Mouse (Mus musculus): ENCODE measurements around the gene Gpatch3. TPM values are rescaled to one million over a fixed set of nuclear protein-coding genes. Genes with fewer than 3 reads are reported as not detected.
A peak's percentile ranks its signal among the peaks of the same experiment; 100 is the strongest.

Gpatch3 gene
- 6.3 and 7.6 TPM in 2 replicates for polyA plus RNA-seq (2012; rRNA removed)

DNA sequence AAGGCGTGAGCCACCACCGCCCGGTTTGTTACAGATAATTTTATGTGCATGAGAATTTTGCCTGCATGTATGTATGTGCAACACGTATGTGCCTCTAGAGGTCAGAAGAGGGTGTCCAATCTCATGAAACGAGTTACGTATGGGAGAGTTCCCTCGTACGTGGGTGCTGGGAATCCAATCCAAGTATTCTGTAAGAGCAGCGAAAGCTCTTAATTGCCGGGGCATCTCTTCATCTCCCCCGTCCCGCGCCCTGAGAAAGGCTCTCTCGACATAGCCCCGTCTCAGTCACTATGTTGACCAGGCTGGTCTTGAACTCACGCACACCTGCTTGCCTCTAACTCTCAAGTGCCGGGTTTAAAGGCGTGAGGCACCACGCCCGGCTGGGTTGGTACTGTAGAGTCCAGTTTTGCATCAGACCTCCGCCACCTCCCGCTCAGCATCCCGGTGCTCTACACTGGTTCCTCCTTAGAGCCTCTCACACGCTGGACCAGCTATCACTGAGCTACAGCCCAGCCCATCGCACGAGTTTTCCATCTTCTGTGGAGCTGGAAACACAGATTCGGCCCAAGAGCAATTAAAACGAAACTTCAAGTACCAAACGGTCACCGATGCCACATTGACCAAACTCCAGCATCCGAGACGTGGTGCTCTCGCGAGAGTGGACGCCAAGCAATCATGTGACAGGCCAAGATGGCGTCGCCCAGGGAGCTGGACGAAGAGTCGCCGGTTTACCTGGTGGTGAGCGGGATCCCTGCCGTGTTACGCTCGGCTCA lies at the start of gene Gpatch3:
Gpatch3 (plus strand) TSS at position 676 of the 773 bp plus-strand sequence.
- no peak for TF ChIP-seq CTCF (IDR thresholded peaks at IDR 0.05; ENCODE audit: extremely low read depth, insufficient read depth, low read length)
- TF ChIP-seq POLR2A (IDR thresholded peaks at IDR 0.05; ENCODE audit: extremely low read depth, insufficient read depth, low read length) = peak; percentile 95
- H3K4me1 ChIP-seq (ENCODE audit: control insufficient read depth, insufficient read depth, low read length) = no peaks in the 10 kb centered on the region
- peak within 1 kb of the TSS; percentile 82 for H3K4me3 ChIP-seq (ENCODE audit: insufficient read depth, low read length)
- H3K27ac ChIP-seq (ENCODE audit: insufficient read depth, low read length) = no peak within 1 kb of the TSS

DNA sequence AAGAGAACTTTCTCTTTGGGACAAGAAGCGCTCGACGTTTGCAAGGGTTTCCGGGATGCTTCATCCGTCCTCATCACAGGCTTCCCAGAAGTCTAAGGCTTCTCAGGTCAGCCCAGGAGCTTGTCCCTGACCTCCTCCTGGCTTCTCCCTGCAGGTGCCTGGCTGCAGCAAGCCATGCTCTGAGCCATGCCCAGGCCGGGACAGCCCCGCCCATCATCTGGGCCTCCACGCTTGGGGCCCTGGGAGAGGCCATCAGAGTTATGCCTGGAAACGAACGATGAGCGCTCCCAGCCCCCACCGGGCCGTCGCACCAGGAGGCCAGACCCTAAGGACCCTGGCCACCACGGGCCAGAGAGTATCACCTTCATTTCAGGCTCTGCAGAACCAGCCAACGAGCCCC lies 46.8 kb upstream of the Gpatch3 start:
- H3K4me1 ChIP-seq (ENCODE audit: control insufficient read depth, insufficient read depth, low read length) = no peaks in the 10 kb centered on the region
- H3K4me3 ChIP-seq (ENCODE audit: insufficient read depth, low read length) = no peak overlapping the region
- H3K27ac ChIP-seq (ENCODE audit: insufficient read depth, low read length) = no peak overlapping the region
- no peak for TF ChIP-seq CTCF (IDR thresholded peaks at IDR 0.05; ENCODE audit: extremely low read depth, insufficient read depth, low read length)
- TF ChIP-seq POLR2A (IDR thresholded peaks at IDR 0.05; ENCODE audit: extremely low read depth, insufficient read depth, low read length) = no peak

DNA sequence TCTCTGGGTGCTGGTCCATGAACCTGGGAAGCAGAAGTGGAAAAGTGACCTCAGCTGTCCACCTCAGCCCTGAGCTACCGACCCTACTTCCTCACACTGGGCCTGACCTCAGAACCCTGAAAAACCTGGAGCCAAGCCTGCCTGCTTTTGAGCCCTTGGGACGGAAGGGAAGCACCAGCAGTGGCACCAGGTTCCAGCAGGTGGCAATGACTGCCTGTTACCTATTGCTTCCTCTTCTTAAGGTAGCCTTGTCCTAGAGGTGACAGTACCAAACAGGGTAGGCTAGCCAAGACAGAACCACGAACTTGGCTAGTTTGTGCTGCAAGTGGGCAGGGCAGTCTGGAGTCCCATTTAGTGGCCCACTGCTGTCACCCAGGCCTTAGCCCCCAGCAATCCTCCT lies 41.8 kb upstream of the Gpatch3 start:
- H3K27ac ChIP-seq (ENCODE audit: insufficient read depth, low read length) = no peak overlapping the region
- no peak overlapping the region for H3K4me3 ChIP-seq (ENCODE audit: insufficient read depth, low read length)
- TF ChIP-seq CTCF (IDR thresholded peaks at IDR 0.05; ENCODE audit: extremely low read depth, insufficient read depth, low read length) (no peak), POLR2A (IDR thresholded peaks at IDR 0.05; ENCODE audit: extremely low read depth, insufficient read depth, low read length) (no peak)
- H3K4me1 ChIP-seq (ENCODE audit: control insufficient read depth, insufficient read depth, low read length) = no peaks in the 10 kb centered on the region

DNA sequence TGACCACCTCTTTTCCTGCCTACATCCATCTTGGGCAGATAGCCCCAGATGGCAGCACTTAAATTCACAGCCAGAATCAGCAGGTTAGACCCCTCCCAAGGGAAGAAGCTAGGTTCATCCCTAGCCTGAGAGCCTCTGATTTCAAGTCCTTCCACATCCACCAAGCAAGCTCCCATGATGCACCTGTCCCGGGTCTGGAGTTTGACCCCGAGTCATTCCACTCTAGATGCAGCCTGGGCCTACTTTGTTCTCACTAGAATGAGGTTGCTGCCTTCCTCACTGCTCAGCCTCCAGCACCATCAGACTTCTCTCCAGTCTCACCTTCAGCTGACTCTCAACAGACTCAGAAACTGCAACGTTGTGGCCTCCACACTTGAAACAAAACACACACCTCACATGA lies 38.5 kb upstream of the Gpatch3 start:
- Histone ChIP-seq H3K4me1 (ENCODE audit: control insufficient read depth, insufficient read depth, low read length) (no peaks in the 10 kb centered on the region), H3K27ac (ENCODE audit: insufficient read depth, low read length) (no peak overlapping the region), H3K4me3 (ENCODE audit: insufficient read depth, low read length) (no peak overlapping the region)
- TF ChIP-seq CTCF (IDR thresholded peaks at IDR 0.05; ENCODE audit: extremely low read depth, insufficient read depth, low read length) = no peak
- no peak for TF ChIP-seq POLR2A (IDR thresholded peaks at IDR 0.05; ENCODE audit: extremely low read depth, insufficient read depth, low read length)

DNA sequence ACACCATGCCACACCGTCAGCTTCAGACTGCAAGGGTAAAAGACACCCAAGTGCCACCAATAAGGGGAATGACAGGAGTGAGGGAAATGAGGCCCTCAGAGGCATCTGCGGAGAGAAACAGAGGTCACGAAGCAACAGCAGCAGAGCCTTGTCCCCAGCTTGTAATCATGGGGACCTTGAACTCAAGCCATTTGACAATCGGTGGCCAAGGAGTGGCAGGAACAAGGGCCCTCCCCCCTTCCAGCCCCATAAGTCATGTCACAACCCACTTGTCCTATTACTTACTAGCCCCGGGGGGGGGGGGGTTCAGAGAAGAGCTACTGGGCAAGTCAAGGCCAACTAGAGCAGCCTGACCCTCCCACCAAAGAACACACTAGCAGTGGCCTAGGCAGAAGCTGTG lies 37.9 kb upstream of the Gpatch3 start:
- H3K27ac ChIP-seq (ENCODE audit: insufficient read depth, low read length) = no peak overlapping the region
- H3K4me3 ChIP-seq (ENCODE audit: insufficient read depth, low read length) = no peak overlapping the region
- no peaks in the 10 kb centered on the region for H3K4me1 ChIP-seq (ENCODE audit: control insufficient read depth, insufficient read depth, low read length)
- TF ChIP-seq CTCF (IDR thresholded peaks at IDR 0.05; ENCODE audit: extremely low read depth, insufficient read depth, low read length) (no peak), POLR2A (IDR thresholded peaks at IDR 0.05; ENCODE audit: extremely low read depth, insufficient read depth, low read length) (no peak)

DNA sequence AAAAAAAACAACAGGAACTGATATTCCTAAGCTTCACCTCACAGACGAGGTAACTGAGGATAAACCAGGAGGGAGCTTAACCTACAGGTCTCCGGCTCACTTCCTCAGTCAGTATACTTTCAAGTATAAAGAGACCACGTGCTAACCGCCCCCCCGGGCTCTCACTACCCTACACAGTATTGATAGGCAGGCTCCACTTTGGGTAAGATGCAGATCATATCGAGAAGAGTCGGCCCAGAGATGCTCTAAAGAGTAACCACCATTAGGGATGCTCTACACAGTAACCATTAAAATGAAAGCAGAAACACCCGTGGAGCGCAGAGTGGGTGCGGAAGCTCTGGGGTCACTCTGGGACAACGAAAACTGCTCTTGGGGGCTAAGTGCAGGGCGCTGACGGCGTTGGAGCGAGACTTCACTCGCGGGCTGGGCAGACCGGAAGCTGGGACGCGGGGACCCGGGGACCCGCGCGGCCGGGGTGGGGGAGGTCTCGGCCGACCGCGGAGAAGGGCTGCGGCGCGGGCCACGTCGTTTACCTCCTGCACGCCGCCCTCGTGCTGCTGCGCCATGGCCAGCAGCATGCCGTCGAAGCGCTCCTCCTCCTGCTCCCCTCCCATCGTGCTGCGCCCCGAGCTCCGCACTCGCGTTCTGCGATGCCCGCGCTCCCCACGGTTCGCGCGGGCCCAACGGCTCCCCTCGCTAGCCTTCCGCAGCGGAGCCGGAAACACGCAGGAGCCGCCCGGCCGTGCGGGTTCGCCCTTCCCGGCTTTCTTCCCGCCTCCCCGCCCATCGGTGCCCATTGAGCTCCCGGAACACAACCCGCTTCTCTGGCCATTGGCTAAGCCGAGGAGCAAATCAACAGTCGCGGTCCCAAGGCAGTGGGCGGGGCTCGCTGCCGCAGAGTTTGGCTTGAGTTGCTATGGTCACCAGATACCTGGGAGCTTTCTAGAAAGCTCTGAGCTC lies 29.0 kb upstream of the Gpatch3 start, which contains the start of gene Nudc:
Nudc (minus strand) TSS at position 725 of the 960 bp plus-strand sequence.
- no peak within 1 kb of the TSS for H3K27ac ChIP-seq (ENCODE audit: insufficient read depth, low read length)
- H3K4me1 ChIP-seq (ENCODE audit: control insufficient read depth, insufficient read depth, low read length) = peaks cover 3% of the 10 kb centered on the region; the same call in 1 of the 2 replicates
- TF ChIP-seq CTCF (IDR thresholded peaks at IDR 0.05; ENCODE audit: extremely low read depth, insufficient read depth, low read length) (no peak), POLR2A (IDR thresholded peaks at IDR 0.05; ENCODE audit: extremely low read depth, insufficient read depth, low read length) (peak; percentile 78)
- peak within 1 kb of the TSS; percentile 82 for H3K4me3 ChIP-seq (ENCODE audit: insufficient read depth, low read length)

DNA sequence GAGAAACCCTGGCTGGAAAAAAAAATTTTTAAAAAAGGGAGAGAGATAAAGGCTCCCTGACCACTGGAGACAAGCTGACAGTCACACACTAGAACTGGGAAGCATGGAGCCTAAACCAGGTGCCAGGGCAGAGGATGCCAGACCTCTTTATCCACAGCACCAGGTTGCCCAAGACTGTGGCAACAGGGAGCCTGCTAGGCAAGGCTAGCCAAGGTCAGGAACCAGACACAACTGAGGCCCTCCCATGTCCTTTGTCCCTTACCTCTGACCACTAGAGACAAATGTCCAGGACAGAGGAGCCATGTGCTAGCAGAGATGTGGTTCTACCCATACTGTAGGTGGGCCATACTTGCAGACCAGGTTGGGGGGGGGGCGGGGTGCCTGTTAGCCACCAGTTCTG lies 22.5 kb upstream of the Gpatch3 start:
- TF ChIP-seq CTCF (IDR thresholded peaks at IDR 0.05; ENCODE audit: extremely low read depth, insufficient read depth, low read length) = no peak
- TF ChIP-seq POLR2A (IDR thresholded peaks at IDR 0.05; ENCODE audit: extremely low read depth, insufficient read depth, low read length) = no peak
- Histone ChIP-seq H3K4me1 (ENCODE audit: control insufficient read depth, insufficient read depth, low read length) (no peaks in the 10 kb centered on the region), H3K27ac (ENCODE audit: insufficient read depth, low read length) (no peak overlapping the region), H3K4me3 (ENCODE audit: insufficient read depth, low read length) (no peak overlapping the region)

DNA sequence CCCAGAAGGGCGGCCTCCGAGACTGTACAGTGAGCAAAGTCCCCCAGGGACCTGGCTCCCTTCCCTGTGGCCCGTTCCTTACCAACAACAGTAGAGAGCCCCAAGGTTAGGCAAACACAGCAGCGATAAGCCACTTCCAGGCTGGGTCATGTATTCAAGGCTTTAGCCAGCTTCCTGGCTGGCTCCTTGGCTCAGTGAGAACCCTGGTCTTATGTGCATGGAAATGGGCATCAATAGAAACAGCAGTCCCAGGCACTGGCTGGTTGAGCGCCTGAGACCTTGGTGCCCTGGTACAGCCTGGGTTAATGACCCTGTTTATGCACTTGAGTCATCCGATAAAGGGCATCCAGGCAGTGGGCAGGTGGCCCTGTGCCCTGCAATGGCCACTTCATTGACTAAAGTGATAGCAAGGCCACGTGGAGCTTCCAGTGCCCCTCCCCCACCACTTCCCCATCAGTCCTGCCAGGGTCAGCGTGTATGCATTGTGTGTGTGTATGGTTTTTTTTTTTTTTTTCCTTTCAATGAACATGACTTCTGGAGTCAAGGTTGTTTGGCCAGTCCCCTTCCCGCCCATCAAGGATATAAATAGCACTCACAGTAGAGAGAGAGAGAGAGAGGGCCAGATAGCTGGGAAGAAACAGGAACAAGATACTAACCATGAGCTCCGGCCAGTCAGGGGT lies 21.6 kb upstream of the Gpatch3 start, which contains the start of gene Nr0b2:
Nr0b2 (plus strand) TSS at position 609 of the 680 bp plus-strand sequence.
- TF ChIP-seq CTCF (IDR thresholded peaks at IDR 0.05; ENCODE audit: extremely low read depth, insufficient read depth, low read length) = no peak
- Histone ChIP-seq H3K27ac (ENCODE audit: insufficient read depth, low read length) (no peak within 1 kb of the TSS), H3K4me3 (ENCODE audit: insufficient read depth, low read length) (no peak within 1 kb of the TSS), H3K4me1 (ENCODE audit: control insufficient read depth, insufficient read depth, low read length) (no peaks in the 10 kb centered on the region)

All from cortical plate, adult 2 months (tissue).